Mouse (Mus musculus): ENCODE results near the gene Ehd4. TPM values are rescaled to one million over a fixed set of nuclear protein-coding genes. Genes with fewer than 3 reads are reported as not detected.

Gene Ehd4
- total RNA-seq, 1 experiment from 2014 or later, result 28.3 TPM

DNA sequence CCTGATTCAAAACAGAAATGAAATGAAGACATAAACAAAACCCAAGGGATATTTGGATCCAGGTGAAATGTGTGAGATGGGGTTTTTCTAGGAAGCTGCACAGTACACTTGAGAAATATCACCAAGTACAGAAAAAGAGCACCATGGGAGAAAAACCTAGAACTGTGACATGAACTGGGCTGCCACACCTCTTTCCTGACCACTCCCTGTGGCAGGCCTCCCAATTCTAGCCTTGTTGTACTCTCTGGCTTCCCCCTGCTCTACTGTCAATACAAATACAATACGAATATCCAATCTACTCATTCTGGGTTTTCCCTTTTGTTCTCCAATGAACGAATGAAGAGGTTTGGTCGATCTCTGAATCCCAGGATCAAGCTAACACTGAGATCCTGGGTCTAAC, 40.4 kb downstream of the Ehd4 start:
- no peak for ATAC-seq (replicated peaks; ENCODE audit: low read depth, poor library complexity, severe bottlenecking)

DNA sequence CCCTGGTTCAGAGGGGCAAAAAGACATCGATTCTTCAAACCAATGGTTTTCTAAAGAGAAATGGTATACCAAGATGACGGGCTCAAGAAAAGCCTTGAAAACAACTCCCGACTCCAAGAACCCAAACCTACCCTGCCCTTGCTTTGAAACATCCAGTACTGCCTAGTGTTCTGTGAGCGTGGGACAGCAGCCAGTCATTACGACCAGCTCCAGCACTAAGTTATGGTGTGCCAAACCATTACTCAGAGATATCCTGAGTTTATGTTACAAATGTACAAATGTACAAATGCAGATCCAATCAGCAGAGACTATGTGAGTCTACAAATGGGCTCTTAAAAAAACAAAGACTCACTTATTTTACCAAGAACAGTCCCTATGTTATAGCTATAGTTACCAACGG, 40.9 kb downstream of the Ehd4 start:
- ATAC-seq (replicated peaks; ENCODE audit: low read depth, poor library complexity, severe bottlenecking), result no peak

DNA sequence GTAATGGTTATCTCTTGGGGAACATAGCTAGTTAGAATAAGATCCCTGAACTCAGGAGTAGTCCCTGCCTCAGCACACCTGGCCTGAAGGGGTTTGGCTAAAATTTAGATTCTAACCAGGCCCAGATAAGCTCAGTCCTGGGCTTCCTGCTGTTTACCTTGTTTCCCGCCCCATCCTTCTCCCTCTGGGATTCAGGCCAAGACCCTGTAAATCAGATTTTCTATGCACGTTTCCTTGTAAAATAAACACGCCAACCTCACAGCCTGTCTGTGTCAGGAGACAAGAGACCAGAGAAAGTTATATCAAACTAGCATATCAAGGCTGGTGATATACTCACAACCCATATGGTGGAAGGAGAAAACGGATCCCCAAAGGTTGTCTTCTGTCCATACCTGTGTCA, 42.8 kb downstream of the Ehd4 start:
- ATAC-seq (replicated peaks; ENCODE audit: low read depth, poor library complexity, severe bottlenecking), result no peak

DNA sequence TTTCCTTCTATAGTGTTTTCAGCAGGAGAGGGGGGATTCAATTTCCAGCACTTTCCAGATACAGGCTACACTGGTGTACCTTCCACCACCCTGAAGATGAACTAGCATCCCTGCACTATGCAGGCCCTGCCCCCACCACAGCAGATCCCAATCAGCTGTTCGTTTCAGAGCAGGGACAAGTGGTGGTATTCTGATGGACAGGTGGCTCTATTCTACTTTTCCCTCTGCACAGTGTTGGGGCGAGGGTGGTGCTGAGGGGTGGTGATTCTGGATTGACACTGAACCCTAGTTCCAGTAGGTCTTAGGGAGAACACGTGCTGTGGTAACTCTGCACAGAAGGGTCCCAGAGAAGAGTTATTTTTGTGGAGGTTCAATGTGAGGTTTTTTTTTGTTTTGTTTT, 43.2 kb downstream of the Ehd4 start:
- ATAC-seq (replicated peaks; ENCODE audit: low read depth, poor library complexity, severe bottlenecking), result no peak

DNA sequence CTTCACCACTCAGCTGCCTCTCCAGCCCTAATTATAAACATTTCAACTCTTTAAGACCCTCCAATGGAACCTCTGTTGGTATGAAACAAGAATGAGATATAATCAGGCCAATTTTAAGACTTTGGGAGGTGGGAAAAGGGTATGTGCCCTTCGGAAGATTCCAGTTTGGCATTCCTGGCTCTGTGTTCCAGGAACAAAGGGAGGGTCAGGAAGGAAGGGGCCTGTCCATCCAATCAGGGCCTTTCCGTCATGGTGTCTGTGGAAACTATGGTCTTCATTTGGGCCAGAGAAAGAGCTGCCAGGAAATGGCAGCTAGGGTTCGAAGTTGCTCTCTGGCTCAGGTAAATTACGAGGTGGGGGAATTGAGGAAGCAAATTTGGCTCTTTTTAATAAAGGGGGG, 46.3 kb downstream of the Ehd4 start:
- no peak for ATAC-seq (replicated peaks; ENCODE audit: low read depth, poor library complexity, severe bottlenecking)

DNA sequence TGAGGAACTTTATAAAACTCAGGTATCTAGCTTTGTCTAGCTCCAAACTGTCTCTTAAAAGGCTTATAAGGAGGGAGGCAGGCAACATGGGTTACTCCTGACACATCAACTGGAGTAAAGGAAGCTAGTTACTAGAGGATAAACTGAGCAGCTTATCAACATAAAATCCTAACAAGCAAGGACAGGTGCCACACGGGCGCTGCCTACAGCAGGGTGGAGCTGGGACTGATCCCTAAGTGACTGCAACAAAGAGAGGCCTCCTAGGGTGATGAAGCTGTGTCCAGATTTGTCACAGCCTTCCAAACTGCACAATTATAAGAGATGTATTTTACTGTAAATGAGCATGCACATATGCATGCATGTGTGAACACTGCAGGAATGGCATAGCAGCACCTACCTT, 47.0 kb downstream of the Ehd4 start:
- no peak for ATAC-seq (replicated peaks; ENCODE audit: low read depth, poor library complexity, severe bottlenecking)

DNA sequence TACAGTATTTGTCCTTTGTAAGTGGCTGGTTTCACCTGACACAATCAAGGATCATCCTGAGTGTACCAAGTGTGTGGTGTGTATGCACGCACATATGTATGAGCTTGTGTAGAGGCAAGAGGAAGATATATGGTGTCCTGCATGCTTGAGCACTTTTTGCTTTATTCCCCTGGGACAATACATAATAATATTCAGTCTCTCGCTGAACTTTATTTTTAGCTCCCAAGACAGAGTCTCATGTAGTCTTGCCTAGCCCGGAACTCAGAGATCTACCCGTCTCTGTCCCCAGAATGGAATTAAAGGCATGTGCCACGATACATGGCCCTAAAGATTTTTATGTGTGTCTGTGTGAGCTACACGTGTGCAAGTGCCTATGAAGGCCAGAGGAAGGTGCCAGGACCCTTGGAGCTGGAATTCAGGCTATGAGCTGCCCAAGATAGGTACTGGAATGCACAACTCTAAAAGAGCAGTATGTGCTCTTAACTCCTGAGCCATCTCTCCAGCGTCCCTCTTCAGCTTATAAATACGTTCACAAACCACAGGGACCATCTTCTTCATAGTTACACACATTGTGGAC, 47.9 kb downstream of the Ehd4 start:
- ATAC-seq (replicated peaks; ENCODE audit: low read depth, poor library complexity, severe bottlenecking), result no peak

DNA sequence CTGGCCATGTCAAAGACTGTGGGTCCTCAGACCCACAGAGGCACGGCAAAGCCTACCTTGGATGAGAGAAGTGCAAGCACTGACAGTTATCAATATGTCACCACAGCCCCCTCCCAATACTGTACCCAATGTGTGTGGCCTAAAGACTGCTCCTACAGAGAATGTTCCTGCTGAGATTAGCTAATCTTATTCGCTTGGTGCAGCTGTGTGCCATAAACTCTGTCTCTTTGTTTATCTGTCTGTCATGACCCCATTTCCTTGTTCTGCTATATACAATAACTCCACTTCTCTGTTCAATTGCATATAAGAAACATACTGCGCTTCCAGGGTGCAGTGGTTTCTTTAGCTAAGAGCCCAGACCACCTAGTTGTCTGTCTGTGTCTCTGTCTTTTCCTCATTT, 48.5 kb downstream of the Ehd4 start:
- ATAC-seq (replicated peaks; ENCODE audit: low read depth, poor library complexity, severe bottlenecking), result no peak

DNA sequence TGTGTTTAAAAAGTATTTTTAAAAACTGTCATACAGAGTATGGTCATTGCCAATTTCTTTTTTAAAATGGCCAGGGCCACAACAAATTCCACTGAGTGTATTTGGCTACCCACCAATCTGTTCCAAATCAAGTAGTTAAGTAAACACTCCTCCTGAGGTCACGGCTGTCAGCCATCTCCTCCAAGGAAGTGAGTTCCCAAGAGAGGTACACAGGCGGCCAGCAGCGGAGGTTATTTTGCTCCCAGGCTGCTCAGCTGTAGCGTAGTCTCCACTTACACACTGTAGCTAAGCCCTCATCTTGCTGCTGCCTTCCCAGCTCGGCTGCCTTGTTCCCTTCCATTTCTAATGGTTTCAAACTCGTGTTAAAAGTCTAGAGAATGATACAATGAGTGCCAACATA, 51.5 kb downstream of the Ehd4 start:
- ATAC-seq (replicated peaks; ENCODE audit: low read depth, poor library complexity, severe bottlenecking), result no peak

DNA sequence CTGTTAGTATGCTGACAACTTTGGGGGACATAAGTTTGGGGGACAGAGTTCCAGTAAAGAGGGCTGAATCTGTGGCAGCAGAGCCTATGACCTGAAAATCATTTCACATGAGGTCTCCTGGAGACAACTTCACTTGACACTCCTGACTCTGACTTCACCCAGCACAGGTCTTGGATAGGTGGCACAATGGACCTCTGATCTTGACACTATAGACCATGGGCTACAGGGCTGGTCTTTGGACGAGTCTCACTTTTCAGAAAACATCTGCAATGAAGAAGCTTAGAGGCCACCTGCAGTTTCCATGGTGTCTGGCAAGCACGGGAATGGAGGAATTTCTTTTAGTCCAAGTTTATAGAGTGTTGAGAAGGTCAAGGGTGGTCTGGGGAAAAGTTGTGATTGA, 52.0 kb downstream of the Ehd4 start:
- ATAC-seq (replicated peaks; ENCODE audit: low read depth, poor library complexity, severe bottlenecking), result no peak

DNA sequence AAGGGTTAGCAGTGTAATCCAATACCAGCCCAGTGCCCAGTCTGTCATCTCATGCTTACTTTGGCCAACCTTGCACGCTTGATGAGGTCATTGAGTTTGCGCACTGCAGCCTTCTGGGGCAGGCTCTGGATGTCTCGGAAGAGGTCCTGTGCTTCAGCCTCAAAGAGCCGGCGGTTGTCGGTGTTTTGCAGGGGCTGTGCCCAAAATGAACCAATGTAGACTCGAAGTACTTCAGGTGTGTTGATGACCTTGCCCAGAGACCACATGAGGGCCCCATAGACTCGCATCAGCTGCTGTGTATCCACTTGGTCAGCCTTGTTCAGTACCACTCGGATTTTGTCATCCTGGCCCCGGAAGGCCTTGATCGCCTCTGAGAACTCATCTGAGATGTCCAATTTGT, 52.4 kb downstream of the Ehd4 start:
- no peak for ATAC-seq (replicated peaks; ENCODE audit: low read depth, poor library complexity, severe bottlenecking)

DNA sequence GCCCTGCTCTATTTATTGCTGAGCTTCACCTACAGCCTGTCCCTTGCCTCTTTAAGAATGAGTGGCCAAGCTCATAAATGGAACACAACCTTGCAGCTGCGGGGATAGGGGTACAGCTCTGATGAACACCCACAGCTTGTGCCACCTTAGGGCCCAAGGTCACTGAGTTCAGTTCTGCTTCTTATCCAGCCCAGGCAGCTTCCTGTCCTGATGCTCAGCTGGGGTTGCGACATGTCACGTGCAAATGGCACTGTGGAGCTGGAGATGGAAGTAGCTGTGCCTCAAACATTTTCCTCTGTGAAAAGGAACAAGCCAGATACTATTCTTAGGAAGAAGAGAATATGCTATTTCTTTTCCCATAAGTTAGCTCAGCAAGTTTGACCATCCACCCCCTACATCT, 54.5 kb downstream of the Ehd4 start:
- ATAC-seq (replicated peaks; ENCODE audit: low read depth, poor library complexity, severe bottlenecking), result peak; percentile 90

DNA sequence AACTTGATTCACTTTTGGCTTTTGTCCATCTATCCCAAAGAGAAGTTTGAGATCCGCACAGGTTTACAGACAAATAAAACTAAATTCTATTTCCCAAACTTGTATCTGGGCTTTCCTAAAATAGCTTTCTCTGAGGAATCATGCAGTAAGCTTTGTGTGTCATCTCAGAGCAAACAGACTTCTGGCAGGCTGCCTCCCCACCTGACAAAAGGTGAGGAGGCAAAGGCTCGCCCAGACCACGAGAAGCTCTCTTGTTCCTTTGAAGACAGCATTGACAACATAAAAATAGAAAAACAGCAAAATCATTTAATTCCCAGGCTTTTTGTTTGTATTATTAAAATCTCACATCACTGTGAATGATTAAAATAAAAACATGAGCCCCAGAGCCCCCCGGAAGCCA, 55.1 kb downstream of the Ehd4 start:
- ATAC-seq (replicated peaks; ENCODE audit: low read depth, poor library complexity, severe bottlenecking), result no peak

DNA sequence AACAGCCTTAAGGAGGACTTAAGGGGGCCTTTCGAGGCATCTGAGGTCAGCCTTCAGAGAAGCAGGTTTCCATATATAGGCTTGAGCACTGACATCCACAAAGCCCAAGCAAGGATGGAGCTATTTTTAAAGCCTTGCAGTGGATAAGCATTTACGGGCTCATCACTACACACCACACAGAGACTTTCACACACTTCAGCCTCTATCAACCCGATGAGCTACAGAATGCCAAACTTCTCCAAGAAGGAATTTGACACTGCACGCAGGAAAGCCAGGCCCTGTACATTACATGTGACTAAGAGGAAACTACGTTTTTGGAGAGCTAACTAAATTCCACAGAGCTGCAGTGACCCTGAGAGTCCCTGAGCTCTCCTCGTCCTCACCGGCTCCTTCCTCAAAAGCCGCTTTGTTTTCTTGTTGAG, 55.6 kb downstream of the Ehd4 start:
- ATAC-seq (replicated peaks; ENCODE audit: low read depth, poor library complexity, severe bottlenecking), result no peak

DNA sequence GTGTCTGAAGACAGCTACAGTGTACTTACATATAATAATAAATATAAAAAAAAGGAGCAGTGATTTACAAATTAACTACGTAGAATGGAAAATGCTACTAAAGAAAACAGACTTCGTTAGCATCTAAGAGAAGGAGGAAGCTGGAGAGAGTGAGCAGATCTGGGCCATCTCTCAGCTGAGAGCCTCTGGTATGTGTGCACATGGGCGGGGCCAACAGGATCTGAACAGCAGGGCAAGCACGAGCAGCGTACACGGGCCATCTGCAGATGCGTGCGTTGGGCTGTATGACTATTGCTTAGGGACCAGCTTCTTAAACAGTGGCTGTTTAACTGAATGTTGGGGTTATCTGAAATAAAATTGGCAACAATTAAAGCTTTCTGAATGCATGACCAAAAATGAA, 56.5 kb downstream of the Ehd4 start:
- ATAC-seq (replicated peaks; ENCODE audit: low read depth, poor library complexity, severe bottlenecking), result no peak

DNA sequence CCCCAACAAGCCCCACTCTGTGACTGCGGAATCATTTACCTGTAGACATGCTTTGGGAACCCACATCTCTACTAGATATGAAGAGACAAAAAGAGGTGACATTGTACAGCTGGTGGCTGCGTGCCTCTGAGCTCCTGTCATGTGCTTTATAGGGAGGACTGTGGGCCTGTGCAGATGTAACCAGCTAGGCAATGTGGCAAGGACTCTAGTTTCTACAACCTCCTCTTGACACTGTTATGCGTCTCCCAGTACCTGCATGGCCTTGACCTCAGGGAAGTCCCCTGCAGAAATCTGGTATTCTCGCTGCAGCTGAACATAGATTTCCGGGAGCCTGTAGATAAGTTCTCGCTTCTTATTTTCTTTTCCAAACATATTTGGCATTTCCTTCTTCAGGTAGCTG, 57.7 kb downstream of the Ehd4 start:
- ATAC-seq (replicated peaks; ENCODE audit: low read depth, poor library complexity, severe bottlenecking), result no peak

DNA sequence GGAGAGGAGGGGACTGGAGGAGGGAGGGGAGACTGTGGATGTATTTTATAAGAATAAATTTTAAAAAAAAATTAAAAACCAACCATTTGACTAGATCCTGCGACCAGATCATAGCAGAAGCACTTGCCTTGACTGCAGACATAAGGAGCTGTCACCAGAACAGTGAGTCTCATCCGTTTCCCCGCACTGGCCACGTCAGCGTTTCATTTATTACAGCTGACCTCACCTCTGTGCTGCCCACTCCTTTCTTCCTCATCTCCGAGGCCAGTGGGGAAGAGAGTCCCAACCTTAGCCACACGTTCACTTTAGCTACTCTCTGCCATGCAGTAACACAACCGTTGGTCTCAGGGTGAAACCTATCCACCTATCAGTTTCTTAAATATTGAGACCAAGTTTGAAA, 58.2 kb downstream of the Ehd4 start:
- no peak for ATAC-seq (replicated peaks; ENCODE audit: low read depth, poor library complexity, severe bottlenecking)

DNA sequence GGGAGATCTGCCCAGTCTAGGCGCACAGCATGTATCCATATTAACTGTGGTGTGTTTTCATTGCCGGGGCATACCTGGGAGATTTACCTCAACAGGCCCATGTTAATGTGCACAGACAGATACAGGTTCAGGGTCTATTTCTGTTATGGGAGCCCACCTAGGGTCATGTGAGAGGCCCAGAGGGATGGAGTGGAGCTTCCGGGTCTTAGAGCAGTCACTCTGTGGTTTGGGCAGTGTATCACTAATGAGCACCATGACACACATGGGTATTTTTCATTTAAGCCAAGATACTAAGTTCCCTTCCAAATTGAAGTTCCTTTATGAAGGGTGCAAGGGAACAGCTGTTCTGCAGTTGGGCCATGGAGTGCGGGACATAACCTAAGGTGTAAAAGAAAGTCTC, 59.2 kb downstream of the Ehd4 start:
- ATAC-seq (replicated peaks; ENCODE audit: low read depth, poor library complexity, severe bottlenecking), result no peak

DNA sequence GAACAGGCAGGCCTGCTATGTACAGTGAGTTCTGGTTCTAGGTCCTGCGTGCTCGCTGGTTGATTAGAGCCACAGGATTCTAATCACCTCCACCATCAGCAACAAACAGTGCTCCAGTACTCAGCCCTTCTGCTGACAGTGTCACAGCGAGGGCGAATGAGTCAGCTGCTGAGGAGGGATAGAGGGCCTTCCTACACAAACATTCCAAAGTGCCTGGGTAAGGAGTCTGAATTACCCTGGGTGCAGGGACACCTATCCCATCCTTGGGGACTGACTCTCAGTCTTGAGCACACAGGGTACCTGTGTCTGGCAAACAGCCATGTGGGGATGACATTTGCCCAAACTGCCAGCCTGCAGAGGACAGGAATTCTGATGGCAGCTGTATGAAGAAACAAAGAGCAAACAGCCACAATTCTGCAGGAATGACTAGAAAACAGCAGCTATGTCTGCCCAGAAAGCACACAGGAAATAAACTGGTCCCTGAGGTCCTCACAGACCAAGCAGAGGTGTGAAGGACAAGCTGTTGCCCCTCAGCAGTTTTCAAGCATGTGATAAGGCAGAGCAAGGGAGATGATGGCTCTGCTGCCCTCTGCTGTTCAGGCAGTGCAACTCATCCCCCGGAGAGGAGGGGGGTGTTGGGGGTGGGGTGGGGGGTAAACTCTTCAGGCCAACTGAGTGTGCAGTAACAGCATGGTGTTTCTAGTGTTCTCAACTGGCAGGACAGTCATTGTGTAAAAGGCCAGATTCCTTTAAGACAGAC, 60.6 kb downstream of the Ehd4 start:
- peak; percentile 80 for ATAC-seq (replicated peaks; ENCODE audit: low read depth, poor library complexity, severe bottlenecking)

DNA sequence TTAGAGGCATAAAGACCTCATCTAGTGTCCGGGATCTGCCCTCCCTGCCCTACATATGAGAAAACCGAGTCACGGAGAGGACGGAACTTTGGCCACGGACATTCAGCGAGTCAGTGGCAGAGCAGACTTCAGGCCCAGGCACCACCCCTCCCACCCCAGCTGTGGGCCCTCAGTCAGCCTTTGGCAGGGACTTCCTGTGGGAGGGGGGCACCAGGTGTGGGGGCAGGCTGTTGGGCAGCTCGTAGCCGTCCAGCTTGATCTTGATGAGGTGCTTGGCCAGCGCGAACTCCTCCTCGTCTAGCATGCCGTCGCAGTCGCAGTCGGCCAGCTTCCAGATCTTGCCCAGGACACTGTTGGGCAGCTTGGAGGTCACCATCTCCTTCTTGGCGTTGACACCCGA, 63.4 kb downstream of the Ehd4 start:
- ATAC-seq (replicated peaks; ENCODE audit: low read depth, poor library complexity, severe bottlenecking), result no peak

DNA sequence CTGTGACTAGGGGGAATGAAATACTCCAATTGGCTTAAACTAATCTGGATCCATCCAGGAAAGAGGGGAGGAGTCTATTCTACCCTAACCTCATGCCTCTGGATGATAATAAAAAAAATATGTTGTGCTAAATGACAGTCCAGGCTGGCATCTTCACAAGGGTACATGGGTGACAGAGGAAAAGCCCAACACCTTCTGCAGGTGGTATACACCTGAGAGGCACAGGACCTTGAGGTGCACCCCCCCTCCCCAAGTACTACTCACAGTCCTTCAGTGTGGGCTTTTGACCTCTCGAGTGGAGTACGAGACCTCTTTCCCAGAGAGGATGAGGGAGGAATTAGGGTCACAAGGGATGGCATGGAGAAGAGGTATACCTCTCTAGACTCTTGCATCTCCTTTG, 66.5 kb downstream of the Ehd4 start:
- no peak for ATAC-seq (replicated peaks; ENCODE audit: low read depth, poor library complexity, severe bottlenecking)

DNA sequence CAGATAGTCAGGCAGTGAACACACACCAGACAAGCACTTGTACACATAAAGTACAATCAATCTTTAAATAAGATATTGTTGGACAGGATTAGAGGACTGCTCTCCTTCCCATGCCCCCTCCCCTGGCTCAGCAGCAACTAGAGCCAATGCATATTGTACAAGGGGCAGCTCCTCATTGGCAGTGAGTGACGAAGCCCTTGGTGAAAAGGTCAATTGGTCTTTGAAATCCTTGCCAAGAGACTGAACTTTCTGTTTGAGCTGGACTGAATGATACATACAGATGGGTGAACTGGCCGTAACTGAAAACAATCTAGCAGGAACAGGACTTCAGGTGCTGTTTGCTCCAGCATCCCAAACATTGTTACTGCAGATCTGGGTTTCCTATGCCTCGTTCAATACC, 67.0 kb downstream of the Ehd4 start:
- no peak for ATAC-seq (replicated peaks; ENCODE audit: low read depth, poor library complexity, severe bottlenecking)
